Mouse (Mus musculus) myocyte (in vitro differentiated cells): ENCODE measurements at regions not wholly inside any gene's neighbourhood (a gene's known extent, or its start where the extent isn't known, plus 50 kb on each side); places are given as distances from the start of the nearest gene placed in this dataset.

Source experiments
- CEBPB ChIP-seq: IDR thresholded peaks from 2 replicates; pipeline ENCODE4 v1.6.1; 2011; ENCODE audit warnings: mild to moderate bottlenecking, moderate library complexity; ENCODE audit not compliant: poor library complexity, insufficient read depth, severe bottlenecking
- E2F4 ChIP-seq: IDR thresholded peaks from one replicate; pipeline ENCODE4 v1.6.1; 2011; ENCODE audit warnings: mild to moderate bottlenecking, control low read depth, moderate library complexity; ENCODE audit not compliant: insufficient read depth
- MAX ChIP-seq: IDR thresholded peaks from one replicate; pipeline ENCODE4 v1.6.1; 2011; ENCODE audit warnings: low read depth, mild to moderate bottlenecking, control low read depth
- MYOD1 ChIP-seq, 3 experiments: IDR thresholded peaks; one replicate each; pipeline ENCODE4 v1.6.1; 2011; ENCODE audit warnings: control low read depth in 2 of 3, low read depth in 2 of 3, mild to moderate bottlenecking in 2 of 3, moderate library complexity in 1 of 3; ENCODE audit not compliant: insufficient read length in 2 of 3, control insufficient read depth in 1 of 3
- MYOG ChIP-seq, 3 experiments: IDR thresholded peaks; one replicate each; pipeline ENCODE4 v1.6.1; 2011; ENCODE audit warnings: control low read depth in 2 of 3, low read depth in 2 of 3, mild to moderate bottlenecking in 2 of 3; ENCODE audit not compliant: insufficient read length in 2 of 3, control insufficient read depth in 1 of 3, insufficient read depth in 1 of 3
- POLR2A ChIP-seq: IDR thresholded peaks from one replicate; pipeline ENCODE4 v1.6.1; 2011; ENCODE audit warnings: low read depth, mild to moderate bottlenecking, control low read depth, moderate library complexity; ENCODE audit not compliant: insufficient read length
- POLR2AphosphoS2 ChIP-seq: IDR thresholded peaks from one replicate; pipeline ENCODE4 v1.6.1; 2011; ENCODE audit warnings: low read depth, control low read depth; ENCODE audit not compliant: insufficient read length
- REST ChIP-seq: IDR thresholded peaks from one replicate; pipeline ENCODE4 v1.6.1; 2011; ENCODE audit warnings: mild to moderate bottlenecking, control low read depth, moderate library complexity; ENCODE audit not compliant: insufficient read depth, insufficient read length
- SRF ChIP-seq: IDR thresholded peaks from one replicate; pipeline ENCODE4 v1.6.1; 2011; ENCODE audit warnings: low read depth; ENCODE audit not compliant: control insufficient read depth, insufficient read length
- TCF12 ChIP-seq: IDR thresholded peaks from one replicate; pipeline ENCODE4 v1.6.1; 2011; ENCODE audit warnings: mild to moderate bottlenecking, control low read depth; ENCODE audit not compliant: poor library complexity, insufficient read depth, severe bottlenecking
- USF1 ChIP-seq: IDR thresholded peaks from one replicate; pipeline ENCODE4 v1.6.1; 2011; ENCODE audit warnings: low read depth, mild to moderate bottlenecking, control low read depth, moderate library complexity

GRCm38 (mm10) chr12:25934526-25934925 is 480.5 kb downstream of the Rnf144a start:
- TF ChIP-seq MYOD1 (IDR thresholded peaks at IDR 0.05; ENCODE audit: control insufficient read depth in 1 of 3, insufficient read length in 2 of 3, low read depth in 2 of 3) (no peak), POLR2A (no peak), MAX (no peak), TCF12 (no peak), USF1 (no peak), E2F4 (no peak), REST (no peak), MYOG (IDR thresholded peaks at IDR 0.05; ENCODE audit: control insufficient read depth in 1 of 3, insufficient read depth in 1 of 3, insufficient read length in 2 of 3, low read depth in 2 of 3) (no peak), POLR2AphosphoS2 (no peak), SRF (no peak), CEBPB (no peak)
